Mouse (Mus musculus): ENCODE results near the gene Nxnl2. TPM values are rescaled to one million over a fixed set of nuclear protein-coding genes. Genes with fewer than 3 reads are reported as not detected.
"Not testable (repeated sequence)": the region's sequence is repeated elsewhere in the genome, so short reads cannot be mapped to it uniquely, and the experiment has no call there.

The Nxnl2 gene
- polyA plus RNA-seq, 1 experiment from 2014 or later: 0.77 TPM

- no peaks in the 10 kb centered on the region for H3K36me3 ChIP-seq
- no peak overlapping the region for H3K4me3 ChIP-seq
- 63% methylated on average over 3 of the region's 3 CpGs for WGBS
- H3K27ac ChIP-seq: no peak overlapping the region
- H3K4me1 ChIP-seq: no peaks in the 10 kb centered on the region
- no peaks in the 10 kb centered on the region for H3K9me3 ChIP-seq
- no peak overlapping the region for H3K4me2 ChIP-seq (replicated peaks)
- H3K9ac ChIP-seq: no peak overlapping the region
- ATAC-seq (ENCODE audit: low FRiP score, low read depth): no peak
- no peaks in the 10 kb centered on the region for H3K27me3 ChIP-seq (replicated peaks)
Measured at GRCm38 (mm10) chr13:51190336-51190735, 19.5 kb downstream of the Nxnl2 start.

DNA sequence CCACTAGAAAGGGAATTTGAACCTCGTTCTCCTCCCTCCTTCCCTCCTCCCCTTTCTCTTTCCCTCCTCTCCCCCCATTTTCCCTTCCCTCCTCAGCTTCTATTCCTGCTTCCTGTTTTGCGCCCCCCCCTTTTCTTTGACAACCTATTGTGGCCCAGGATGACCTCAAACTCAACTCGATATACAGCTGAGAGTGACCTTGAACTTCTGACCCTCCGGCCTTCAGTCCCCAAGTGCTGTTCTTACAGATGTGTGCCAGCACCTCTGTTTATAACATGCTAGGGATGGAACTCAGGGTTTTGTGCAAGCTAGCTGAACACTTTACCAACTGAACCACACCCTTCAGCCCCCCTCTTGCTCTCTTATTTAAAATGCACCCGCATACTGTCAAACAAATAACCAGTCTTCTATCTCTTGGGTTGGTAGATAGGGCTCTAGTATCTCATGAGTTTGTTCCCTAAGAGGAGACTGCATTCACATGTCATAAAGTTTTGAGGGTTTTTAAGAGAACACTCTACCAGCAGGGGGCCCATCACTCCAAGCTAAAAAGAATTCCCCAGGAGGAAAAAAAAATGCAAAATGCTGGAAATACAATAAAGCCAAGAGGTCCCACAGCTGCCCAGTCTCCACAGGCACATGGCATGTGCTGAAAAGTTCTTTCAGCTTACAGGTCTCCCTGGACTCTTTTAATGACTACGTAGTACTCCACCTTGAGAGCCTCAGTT is 20.8 kb downstream of the Nxnl2 start:
- ATAC-seq (ENCODE audit: low FRiP score, low read depth): no peak
- WGBS: 86% methylated on average over 6 of the region's 6 CpGs
- H3K4me3 ChIP-seq: no peak overlapping the region
- H3K4me2 ChIP-seq (replicated peaks): no peak overlapping the region
- no peaks in the 10 kb centered on the region for H3K36me3 ChIP-seq
- no peaks in the 10 kb centered on the region for H3K27me3 ChIP-seq (replicated peaks)
- H3K9ac ChIP-seq: no peak overlapping the region
- H3K9me3 ChIP-seq: no peaks in the 10 kb centered on the region
- H3K4me1 ChIP-seq: no peaks in the 10 kb centered on the region
- H3K27ac ChIP-seq: no peak overlapping the region

DNA sequence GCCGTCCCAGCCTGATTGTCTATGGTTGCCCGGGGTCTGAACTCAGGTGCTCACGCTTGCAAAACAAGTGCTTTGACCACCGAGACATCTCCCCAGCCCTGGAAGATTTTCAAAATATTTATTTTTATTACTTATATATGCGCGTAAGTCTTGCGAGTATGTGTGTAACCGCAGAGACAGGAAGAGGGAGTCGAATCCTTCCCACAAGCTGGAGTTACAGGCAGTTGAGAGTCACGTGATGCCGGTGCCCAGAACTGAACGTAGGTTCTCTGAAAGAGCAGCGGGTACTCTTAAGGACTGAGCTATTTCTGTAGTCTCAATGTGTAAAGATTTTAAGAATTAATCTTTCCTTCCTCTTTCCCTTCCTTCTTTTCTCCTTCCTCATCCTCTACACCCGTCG is 23.1 kb downstream of the Nxnl2 start:
- WGBS: 90% methylated on average over 15 of the region's 15 CpGs
- ATAC-seq (ENCODE audit: low FRiP score, low read depth): no peak
- Histone ChIP-seq H3K36me3 (no peaks in the 10 kb centered on the region), H3K4me3 (no peak overlapping the region), H3K27ac (no peak overlapping the region), H3K4me1 (0 out of 2 replicates have a peak, but pooled peaks cover 7% of the 10 kb centered on the region), H3K9me3 (no peaks in the 10 kb centered on the region), H3K9ac (no peak overlapping the region), H3K4me2 (replicated peaks) (no peak overlapping the region), H3K27me3 (replicated peaks) (no peaks in the 10 kb centered on the region)

- no peak overlapping the region for H3K9ac ChIP-seq
- H3K4me1 ChIP-seq: 0 out of 2 replicates have a peak, but pooled peaks cover 7% of the 10 kb centered on the region
- H3K36me3 ChIP-seq: no peaks in the 10 kb centered on the region
- H3K4me2 ChIP-seq (replicated peaks): no peak overlapping the region
- no peak overlapping the region for H3K4me3 ChIP-seq
- peaks cover 9% of the 10 kb centered on the region for H3K9me3 ChIP-seq
- H3K27ac ChIP-seq: no peak overlapping the region
- H3K27me3 ChIP-seq (replicated peaks): no peaks in the 10 kb centered on the region
- ATAC-seq (ENCODE audit: low FRiP score, low read depth): no peak
- WGBS: 89% methylated on average over 3 of the region's 3 CpGs
Measured at GRCm38 (mm10) chr13:51197699-51198098, 26.9 kb downstream of the Nxnl2 start.

DNA sequence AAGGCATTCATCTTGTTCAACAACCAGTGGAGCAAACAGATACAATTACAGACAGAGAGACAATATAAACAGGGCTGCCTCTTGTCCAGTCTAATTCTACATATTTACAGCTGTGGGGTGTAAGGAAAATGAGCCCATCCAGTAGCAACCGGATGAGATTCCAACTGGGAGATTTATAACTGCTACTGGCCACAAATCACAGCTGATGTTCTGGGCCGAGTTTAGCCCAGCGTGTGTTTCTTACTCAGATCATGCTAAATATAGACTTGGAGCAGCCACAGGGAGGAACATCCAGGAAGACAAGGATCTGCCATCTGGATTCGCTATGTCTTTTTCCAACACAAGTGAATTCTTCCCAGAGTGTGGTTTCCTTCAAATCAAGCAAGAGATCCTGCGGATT is 27.4 kb downstream of the Nxnl2 start:
- peaks cover 9% of the 10 kb centered on the region for H3K9me3 ChIP-seq
- no peaks in the 10 kb centered on the region for H3K36me3 ChIP-seq
- no peaks in the 10 kb centered on the region for H3K27me3 ChIP-seq (replicated peaks)
- no peak overlapping the region for H3K4me3 ChIP-seq
- no peak overlapping the region for H3K9ac ChIP-seq
- no peak overlapping the region for H3K27ac ChIP-seq
- H3K4me1 ChIP-seq: 0 out of 2 replicates have a peak, but pooled peaks cover 7% of the 10 kb centered on the region
- ATAC-seq (ENCODE audit: low FRiP score, low read depth): no peak
- no peak overlapping the region for H3K4me2 ChIP-seq (replicated peaks)
- WGBS: 49% methylated on average over 5 of the region's 5 CpGs

DNA sequence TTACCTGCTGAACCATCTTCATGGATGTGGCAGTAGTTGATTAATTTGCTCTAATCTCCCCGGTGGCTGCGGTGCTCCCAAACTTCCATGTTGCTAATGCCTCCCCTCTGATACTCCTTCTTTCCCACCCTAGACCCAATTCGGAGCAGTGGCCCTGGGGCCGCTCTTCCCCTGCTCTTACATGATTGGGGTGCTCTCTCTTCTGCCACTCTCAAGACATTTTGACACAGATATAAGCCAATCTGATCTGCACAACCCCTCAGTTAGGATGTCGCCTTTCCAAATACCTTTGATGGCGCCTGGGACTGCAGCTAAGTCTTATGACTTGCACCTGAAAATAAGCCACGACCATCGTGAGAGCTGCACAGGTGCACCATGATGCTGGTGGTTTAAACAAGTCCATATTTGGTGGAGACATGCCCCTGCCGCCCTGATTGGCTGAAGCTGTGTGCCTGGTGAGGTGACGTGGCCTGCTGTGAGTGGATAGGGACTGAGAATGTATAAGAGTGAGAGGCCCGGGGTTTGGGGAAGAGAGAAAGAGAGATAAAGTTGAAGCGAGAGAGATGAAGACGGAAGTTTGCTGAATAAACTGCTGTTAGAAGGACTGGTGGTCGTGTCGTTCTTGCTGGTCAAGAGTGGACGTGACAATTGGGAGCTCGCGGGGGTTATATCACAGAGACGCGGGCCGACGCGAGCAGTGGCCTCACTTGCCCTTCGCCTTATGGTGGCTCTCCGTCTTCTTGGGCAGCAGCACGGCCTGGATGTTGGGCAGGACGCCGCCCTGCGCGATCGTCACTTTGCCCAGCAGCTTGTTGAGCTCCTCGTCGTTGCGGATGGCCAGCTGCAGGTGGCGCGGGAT is 31.4 kb downstream of the Nxnl2 start:
- H3K4me1 ChIP-seq; H3K9me3 ChIP-seq; H3K9ac ChIP-seq; H3K4me3 ChIP-seq; H3K36me3 ChIP-seq; H3K27me3 ChIP-seq (replicated peaks); H3K27ac ChIP-seq: not testable (repeated sequence)
- peak overlapping the region; percentile 58 for H3K4me2 ChIP-seq (replicated peaks)
- 42% methylated on average over 34 of the region's 36 CpGs for WGBS
- peak; percentile 67; the same call in 1 of the 2 replicates for ATAC-seq (ENCODE audit: low FRiP score, low read depth)

DNA sequence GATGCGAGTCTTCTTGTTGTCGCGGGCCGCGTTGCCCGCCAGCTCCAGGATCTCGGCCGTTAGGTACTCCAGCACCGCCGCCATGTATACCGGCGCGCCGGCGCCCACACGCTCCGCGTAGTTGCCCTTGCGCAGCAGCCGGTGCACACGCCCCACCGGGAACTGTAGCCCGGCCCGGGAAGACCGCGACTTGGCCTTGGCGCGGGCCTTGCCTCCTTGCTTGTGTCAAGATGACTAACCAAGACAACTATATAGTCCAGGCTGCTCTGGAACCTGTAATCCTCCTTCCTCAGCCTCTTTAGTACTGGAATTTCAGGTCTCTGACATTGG is 32.0 kb downstream of the Nxnl2 start:
- ATAC-seq (ENCODE audit: low FRiP score, low read depth): peak; percentile 59; the same call in 1 of the 2 replicates
- H3K9me3 ChIP-seq; H3K27ac ChIP-seq; H3K4me1 ChIP-seq; H3K9ac ChIP-seq; H3K36me3 ChIP-seq; H3K27me3 ChIP-seq (replicated peaks): not testable (repeated sequence)
- H3K4me2 ChIP-seq (replicated peaks): peak overlapping the region; percentile 58
- 4% methylated on average over 28 of the region's 28 CpGs for WGBS
- H3K4me3 ChIP-seq: 0 out of 2 replicates have a peak overlapping the region, but pooled peaks have one; percentile 20

- Histone ChIP-seq H3K4me2 (replicated peaks) (no peak overlapping the region), H3K4me3 (no peak overlapping the region), H3K9ac (no peak overlapping the region), H3K27ac (no peak overlapping the region), H3K36me3 (no peaks in the 10 kb centered on the region), H3K9me3 (peaks cover 9% of the 10 kb centered on the region), H3K4me1 (no peaks in the 10 kb centered on the region), H3K27me3 (replicated peaks) (no peaks in the 10 kb centered on the region)
- WGBS: 78% methylated on average over 8 of the region's 8 CpGs
- ATAC-seq (ENCODE audit: low FRiP score, low read depth): no peak
Measured at GRCm38 (mm10) chr13:51203467-51203866, 32.6 kb downstream of the Nxnl2 start.

GRCm38 (mm10) chr13:51204081-51204480 is 33.3 kb downstream of the Nxnl2 start:
- not testable (repeated sequence) for H3K4me2 ChIP-seq (replicated peaks); H3K4me3 ChIP-seq; H3K36me3 ChIP-seq; H3K4me1 ChIP-seq; ATAC-seq (ENCODE audit: low FRiP score, low read depth); H3K27me3 ChIP-seq (replicated peaks); H3K9ac ChIP-seq; H3K9me3 ChIP-seq; H3K27ac ChIP-seq
- 87% methylated on average over 11 of the region's 11 CpGs for WGBS

DNA sequence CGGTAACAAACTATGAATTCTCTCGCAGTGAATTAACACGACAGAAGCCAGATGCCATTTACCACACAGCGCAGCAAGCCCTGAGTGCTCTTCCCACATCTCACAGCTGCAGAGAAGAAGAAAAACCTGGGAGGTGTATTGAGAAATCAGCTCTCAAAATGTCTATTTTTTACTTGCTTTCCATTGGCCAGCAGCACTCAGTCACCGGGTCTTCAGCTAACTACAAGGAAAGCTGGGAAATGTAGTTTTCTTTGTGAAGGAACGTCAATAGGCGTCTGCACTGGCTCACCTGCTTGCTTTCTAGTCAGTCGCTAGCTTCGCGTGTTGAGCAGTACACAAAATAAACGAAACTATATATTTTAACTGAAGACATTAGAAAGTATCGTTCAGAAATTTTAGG is 37.1 kb downstream of the Nxnl2 start:
- ATAC-seq (ENCODE audit: low FRiP score, low read depth): peak; percentile 63; the same call in 1 of the 2 replicates
- no peak overlapping the region for H3K4me2 ChIP-seq (replicated peaks)
- no peaks in the 10 kb centered on the region for H3K27me3 ChIP-seq (replicated peaks)
- 78% methylated on average over 12 of the region's 12 CpGs for WGBS
- no peak overlapping the region for H3K4me3 ChIP-seq
- no peaks in the 10 kb centered on the region for H3K36me3 ChIP-seq
- no peaks in the 10 kb centered on the region for H3K4me1 ChIP-seq
- no peak overlapping the region for H3K27ac ChIP-seq
- no peaks in the 10 kb centered on the region for H3K9me3 ChIP-seq
- no peak overlapping the region for H3K9ac ChIP-seq

GRCm38 (mm10) chr13:51208378-51209100 is 37.7 kb downstream of the Nxnl2 start:
- H3K36me3 ChIP-seq: no peaks in the 10 kb centered on the region
- no peak overlapping the region for H3K9ac ChIP-seq
- 0 out of 2 replicates have a peak, but pooled peaks have one; percentile 67 for ATAC-seq (ENCODE audit: low FRiP score, low read depth)
- no peak overlapping the region for H3K4me3 ChIP-seq
- no peaks in the 10 kb centered on the region for H3K27me3 ChIP-seq (replicated peaks)
- no peaks in the 10 kb centered on the region for H3K9me3 ChIP-seq
- no peak overlapping the region for H3K4me2 ChIP-seq (replicated peaks)
- 70% methylated on average over 18 of the region's 18 CpGs for WGBS
- no peak overlapping the region for H3K27ac ChIP-seq
- H3K4me1 ChIP-seq: no peaks in the 10 kb centered on the region

DNA sequence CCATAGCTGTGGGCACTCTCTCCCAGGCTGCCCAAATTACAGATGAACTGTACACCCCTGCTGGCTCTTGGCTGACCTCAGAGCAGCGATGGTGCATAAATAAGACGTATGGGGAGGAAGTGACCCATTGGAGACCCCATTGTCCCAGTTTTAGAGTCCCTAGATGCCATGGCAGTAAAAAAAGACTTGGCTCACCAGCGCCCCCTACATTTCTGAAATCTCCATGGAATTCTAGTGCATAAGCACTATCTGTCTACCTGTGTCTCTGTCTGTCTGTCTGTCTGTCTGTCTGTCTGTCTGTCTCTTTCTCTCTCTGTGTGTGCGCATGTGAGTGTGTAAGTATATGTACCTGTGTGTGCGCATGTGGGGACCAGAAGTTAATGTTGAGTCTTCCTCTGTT is 39.8 kb downstream of the Nxnl2 start:
- H3K4me2 ChIP-seq (replicated peaks): no peak overlapping the region
- no peaks in the 10 kb centered on the region for H3K27me3 ChIP-seq (replicated peaks)
- no peak overlapping the region for H3K27ac ChIP-seq
- no peaks in the 10 kb centered on the region for H3K4me1 ChIP-seq
- no peak overlapping the region for H3K4me3 ChIP-seq
- WGBS: 65% methylated on average over 5 of the region's 5 CpGs
- no peaks in the 10 kb centered on the region for H3K36me3 ChIP-seq
- no peak overlapping the region for H3K9ac ChIP-seq
- no peaks in the 10 kb centered on the region for H3K9me3 ChIP-seq
- no peak for ATAC-seq (ENCODE audit: low FRiP score, low read depth)
